Mouse (Mus musculus) stomach, postnatal 0 days (tissue): Measurements from ENCODE around the gene Romo1.
A peak's percentile ranks its signal among the peaks of the same experiment; 100 is the strongest.

ENCODE experiments used
- CTCF ChIP-seq: IDR thresholded peaks from 2 replicates; pipeline ENCODE4 v1.5.1; 2016; ENCODE audit warnings: antibody characterized with exemption, low read depth, mild to moderate bottlenecking, moderate library complexity
- EP300 ChIP-seq: optimal IDR thresholded peaks from 2 replicates; pipeline ENCODE3; 2016; ENCODE audit warnings: antibody characterized with exemption

- TF ChIP-seq CTCF (peak; percentile 45), EP300 (no peak)
These were observed 35.4 kb downstream of the Romo1 start for GRCm38 (mm10) chr2:156179046-156179795.
